Mouse (Mus musculus) adrenal gland, adult 2 months (tissue): Measurements from ENCODE around the gene Ccnf. TPM values are rescaled to one million over a fixed set of nuclear protein-coding genes. Genes with fewer than 3 reads are reported as not detected.

Source experiments
- DNase-seq: peaks from one replicate; pipeline ENCODE4 v3.0.0; 2021
- long read RNA-seq: library from polyadenylated mRNA; stranded (forward); transcript quantifications from one replicate; pipeline ENCODE4 v2.0.0, GENCODE M21; 2021
- polyA plus RNA-seq: library from polyadenylated mRNA; depleted of rRNA; stranded (reverse); fragments of >200 nt; gene quantifications from 2 replicates; pipeline ENCODE4 v1.2.3, GENCODE M21; 2012; rRNA removed
- total RNA-seq, 2 experiments: library from RNA; stranded (reverse); gene quantifications; 2 replicates each; pipeline ENCODE4 v1.2.3; 2021

The Ccnf gene
- total RNA-seq (1 to 10 TPM; 1.8 to 4.0 TPM), polyA plus RNA-seq (1.9 and 2.0 TPM in 2 replicates)
- long read RNA-seq, full-length matches to known transcripts, result 3 of 3 reads
- long read RNA-seq, partial matches to known transcripts, result 0 of 3 reads
- long read RNA-seq, other reads (novel, unspliced or antisense), result 0 of 3 reads

DNA sequence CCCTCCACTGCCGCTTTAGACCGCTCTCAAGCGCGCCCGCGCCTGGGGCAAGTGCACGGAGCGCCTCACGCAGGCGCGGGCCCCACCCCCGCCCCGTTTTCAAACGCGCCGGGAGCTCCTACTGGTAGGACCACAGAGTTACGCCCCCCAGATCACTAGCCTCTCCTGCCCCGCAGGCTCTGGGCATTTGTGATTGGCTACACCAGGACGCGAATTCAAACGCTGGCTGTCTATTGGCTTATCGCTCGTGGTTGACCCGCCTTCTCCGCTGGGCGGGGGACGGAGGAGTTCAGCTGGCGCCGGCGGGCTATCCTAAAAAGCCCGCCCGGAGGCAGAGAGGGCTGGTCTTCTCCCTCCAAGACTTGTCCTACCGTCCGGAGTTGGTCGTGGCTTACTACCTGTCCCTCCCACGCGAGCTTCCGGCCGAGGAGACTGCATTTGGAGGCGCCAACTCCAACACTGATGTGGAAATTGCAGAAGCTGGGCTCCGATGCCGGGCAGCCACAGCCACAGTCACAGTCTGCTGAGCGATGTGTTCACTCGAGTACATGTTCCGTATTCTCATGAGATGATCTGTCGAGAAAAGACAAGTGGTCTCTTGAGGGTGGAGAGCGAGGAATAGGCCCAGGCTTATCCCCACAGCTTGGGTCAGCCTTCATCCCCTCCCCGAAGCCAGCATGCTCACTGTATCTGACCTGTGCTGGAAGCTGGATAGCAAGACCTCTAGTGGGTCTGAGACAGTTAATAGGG lies at the start of gene Ccnf:
TSS of gene Ccnf (minus strand) at position 165 of the 750 bp plus-strand sequence.
- DNase-seq, result peak; percentile 98

DNA sequence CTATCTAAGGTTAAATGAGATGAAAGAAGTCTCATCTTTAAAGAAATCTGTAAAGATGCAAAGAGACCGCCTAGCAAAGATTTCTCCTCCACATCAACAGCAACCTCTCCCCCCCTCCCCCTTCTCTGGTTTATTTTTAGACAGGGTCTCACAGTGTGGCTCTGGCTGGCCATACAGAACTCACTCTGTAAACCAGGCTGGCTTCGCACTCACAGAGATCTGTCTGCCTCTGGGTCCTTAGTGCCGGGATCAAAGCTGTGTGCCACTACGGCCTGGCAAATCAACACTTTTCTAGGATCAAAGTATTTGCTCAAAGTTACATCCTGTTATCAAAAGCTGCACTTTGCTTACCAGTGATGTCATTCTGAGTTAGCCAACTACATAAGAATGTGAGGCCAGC lies 49.4 kb upstream of the Ccnf start:
- no peak for DNase-seq

DNA sequence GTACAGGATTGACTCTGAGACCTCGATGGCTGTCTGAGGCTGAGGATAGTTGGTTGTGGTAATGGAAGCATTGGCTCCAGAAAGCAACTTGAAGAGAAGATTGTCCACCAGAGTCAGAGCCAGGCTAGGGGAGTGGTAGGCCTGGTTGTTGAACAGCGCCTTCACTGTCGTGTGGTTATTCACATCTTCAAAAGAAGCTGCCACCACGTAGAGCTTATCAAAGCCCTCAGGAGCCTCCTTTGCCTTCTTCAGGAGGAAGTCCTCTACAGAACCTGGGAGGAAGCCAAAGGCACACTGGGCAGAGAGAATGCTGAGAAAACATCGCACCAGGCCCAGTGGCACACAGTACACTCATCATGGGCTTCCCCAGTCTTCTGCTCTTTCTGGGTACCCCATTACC lies 38.1 kb upstream of the Ccnf start:
- DNase-seq, result no peak

DNA sequence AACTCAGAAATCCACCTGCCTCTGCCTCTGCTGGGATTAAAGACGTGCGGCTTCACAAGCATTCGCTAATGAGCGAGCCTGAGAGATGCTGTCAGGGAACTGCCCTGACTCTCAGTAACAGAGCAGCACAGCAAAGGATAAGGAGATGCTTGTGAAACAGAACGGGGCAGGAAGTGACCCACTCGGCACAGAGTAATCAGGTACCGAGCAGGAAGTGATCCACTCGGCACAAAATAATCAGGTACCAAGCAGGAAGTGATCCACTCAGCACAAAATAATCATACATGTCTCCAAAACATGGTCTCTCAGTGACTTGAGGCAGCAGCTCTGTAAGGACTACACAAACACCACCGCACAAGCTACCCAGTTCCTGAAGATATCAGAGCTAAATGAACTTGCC lies 37.2 kb upstream of the Ccnf start:
- DNase-seq, result no peak

DNA sequence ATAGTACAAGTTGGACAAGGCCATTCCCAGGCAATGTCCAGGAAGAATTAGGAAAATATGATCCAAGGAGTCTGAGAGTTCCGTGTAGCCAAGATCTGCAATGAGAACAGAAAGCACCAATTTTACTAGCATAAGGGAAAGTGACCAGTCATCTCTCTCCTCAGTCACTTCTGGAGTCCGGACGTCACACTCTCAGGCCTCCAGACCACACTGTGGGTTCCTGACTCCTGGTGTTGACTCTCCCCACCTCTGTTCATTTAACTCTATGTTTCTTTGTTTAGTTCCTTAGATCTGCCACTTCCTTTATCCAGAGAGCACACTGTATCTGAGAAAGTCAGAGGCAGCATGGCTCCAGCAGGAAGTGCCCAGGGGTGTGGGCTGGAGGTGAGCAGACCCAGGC lies 34.4 kb upstream of the Ccnf start:
- DNase-seq, result no peak

DNA sequence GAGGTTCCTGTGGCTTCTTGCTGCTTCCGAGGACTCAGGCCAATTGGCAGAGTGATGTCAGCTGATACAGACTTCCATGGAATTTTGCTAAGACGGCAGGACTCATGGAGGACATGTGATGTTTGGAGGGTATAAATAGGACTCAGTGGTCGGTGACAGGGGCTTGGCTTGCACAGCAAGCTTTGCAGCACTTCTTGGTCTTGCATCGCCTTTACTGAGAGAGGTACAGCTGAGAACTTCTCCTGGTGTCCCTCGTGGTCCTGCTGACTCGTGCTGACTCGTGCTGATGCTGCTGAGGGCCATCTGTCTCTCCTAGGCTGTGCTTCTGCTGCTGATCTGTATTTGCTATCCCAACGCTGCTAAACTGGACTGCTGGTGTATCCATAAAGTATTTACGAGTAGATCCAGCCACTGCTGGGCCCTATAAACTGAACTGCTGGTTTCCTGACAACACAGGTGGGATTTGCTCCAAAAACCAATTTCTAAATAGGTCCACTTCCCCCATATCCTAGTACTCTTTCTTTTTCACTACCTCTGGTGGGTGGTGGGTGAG lies 32.1 kb upstream of the Ccnf start:
- no peak for DNase-seq

DNA sequence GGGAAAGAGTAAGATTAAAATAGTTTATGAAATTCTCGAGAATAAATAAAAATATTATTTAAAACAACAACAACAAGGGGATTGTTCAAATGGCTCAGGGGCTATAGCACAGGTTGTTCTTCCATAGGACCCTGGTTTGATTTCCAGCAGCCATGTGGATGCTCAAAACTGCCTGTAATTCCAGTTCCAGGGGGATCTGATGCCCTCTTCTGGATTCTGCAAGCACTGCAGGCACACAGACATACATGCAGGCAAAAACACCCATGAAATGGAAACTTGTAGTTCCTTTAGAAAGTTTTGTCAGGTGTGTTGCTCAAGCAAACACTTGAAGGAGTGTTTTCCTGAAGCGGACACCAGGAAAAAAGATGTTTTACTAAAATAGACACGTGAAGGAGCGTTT lies 31.4 kb upstream of the Ccnf start:
- DNase-seq, result no peak

DNA sequence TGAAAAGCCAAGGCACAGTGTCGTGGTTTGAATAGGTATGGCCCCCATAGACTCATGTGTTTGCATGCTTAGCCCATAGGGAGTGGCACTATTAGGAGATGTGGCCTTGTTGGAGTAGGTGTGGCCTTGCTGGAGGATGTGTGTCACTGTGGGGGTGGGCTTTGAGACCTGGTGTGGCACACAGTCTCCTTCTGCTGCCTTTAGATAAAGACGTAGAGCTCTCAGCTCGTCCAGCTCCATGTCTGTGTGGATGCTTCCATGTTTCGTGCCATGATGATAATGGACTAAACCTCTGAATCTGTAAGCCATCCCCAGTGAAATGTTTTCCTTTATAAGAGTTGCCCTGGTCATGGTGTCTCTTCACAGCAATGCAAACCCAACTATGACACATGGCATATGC lies 28.6 kb upstream of the Ccnf start:
- DNase-seq, result no peak

DNA sequence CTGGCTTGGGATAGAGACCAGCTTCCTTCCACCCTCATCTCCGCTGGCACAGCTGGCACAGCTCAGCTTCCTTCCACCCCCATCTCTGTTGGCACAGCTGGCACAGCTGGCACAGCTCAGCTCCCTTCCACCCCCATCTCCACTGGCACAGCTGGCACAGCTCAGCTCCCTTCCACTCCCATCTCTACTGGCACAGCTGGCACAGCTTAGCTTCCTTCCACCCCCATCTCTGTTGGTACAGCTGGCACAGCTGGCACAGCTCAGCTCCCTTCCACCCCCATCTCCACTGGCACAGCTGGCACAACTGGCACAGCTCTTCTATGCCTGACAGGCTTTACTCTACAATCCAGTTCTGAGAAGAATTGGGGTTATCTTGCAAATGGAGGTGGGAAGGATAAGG lies 15.8 kb upstream of the Ccnf start:
- no peak for DNase-seq

DNA sequence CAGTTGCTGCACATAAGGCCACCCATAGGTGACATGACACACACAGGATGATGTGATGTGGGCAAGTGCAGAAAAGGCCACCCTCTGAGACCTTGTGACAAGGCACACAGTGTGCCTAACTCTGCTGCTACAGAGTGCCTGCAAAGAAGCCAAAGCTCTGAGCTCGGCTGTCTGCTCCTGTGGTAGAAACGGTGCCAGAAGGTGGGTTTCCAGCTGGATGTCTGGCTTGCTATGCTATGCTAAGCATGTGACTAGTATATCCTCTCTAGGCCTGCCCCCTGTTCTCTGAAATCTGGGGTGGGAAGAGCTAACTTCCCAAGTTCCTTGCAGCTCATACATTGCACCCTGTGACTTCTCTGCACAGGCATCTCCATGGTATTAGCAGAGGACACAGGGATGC lies 13.5 kb upstream of the Ccnf start:
- DNase-seq, result no peak

DNA sequence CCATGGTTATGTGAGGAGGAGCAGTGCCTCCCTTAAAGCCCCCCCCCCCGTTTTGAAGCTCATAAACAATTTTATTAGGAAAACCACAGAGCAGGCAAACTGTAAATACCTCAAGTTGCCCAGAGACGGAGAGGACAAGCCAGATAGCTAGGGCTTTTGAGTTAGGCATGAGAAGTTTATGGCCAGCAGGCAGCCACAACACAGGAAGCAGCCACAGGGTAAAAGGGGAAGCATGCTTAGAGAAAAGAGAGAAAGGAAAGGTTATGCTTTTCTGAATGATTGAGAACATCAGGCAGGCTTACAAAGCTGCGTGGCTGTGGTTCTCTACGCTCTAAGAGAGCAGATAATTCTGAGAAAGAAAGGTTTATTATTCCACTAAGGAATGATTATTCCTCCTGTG lies 9.2 kb upstream of the Ccnf start:
- no peak for DNase-seq

DNA sequence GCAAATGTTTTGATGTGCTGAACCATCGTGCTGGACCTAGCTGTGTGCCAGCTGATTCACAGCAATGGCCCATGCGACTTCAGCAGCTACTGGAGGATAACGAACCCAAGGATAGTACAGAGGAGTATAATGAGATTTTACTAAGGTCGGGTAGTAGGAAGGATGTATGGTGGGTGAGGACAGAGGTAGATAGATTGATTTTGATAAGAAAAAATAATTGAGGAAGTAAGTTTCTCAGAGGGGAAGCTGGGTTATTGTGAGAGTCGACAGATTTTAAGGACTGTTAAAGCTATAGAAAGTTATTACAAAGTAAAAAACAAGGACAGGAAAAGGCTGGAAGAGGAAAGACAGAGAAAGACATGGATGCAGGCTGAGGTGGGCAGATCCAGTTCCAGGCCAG lies 8.4 kb upstream of the Ccnf start:
- DNase-seq, result no peak

DNA sequence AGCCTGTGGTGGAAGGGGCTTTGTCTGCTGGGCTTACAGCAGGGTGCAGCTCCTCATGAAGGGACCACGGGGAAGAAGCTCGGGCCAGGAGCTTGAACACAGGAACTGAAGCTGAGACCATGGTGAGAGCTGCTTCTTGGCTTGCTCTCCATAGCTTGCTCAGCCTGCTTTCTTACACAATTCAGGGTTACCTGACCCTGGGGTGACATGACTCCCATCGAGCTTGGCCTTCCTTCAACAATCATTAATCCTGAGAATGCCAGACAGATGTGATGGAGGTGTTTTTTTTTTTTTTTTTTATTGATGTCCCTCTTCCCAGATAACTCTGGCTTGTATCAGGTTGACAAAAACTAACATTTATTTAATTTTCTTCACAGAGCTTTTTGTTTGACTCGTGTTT lies 7.7 kb upstream of the Ccnf start:
- peak; percentile 69 for DNase-seq

DNA sequence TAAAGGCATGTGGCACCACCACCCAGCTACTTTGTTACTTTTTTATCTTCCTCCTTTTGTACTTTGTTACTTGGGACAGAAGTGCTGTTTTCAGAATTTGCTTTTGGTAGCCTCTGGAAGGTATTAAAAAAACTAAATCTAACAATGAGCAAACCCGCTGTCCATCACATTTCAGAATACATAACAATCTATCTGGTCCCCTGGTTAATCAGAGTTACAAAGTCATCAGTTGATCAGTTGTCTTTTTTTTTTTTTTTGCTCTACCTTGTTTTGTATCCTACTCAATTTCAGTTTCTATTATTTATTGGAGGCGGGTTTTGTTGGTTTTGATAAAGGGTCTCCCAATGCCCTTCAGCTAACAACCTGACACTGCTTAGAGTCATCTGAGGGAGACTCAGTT lies 1.0 kb upstream of the Ccnf start:
- no peak for DNase-seq

DNA sequence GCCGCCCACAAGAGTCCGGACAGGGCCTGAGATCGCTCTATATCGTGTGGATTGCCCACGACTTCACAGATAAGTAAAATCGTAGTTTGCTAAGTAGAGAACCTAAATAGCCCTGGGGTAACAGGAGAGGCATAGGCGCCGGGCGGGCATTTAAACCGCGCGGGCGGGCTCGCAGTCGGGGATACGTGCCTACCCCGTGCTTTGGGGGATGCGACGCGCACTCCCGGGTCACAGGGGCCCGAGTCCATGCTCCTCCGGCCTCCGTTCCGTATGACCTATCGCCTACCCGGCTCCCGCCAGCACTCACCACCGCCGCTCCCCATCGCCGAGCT lies 330 bp downstream of the Ccnf start:
- DNase-seq, result no peak

DNA sequence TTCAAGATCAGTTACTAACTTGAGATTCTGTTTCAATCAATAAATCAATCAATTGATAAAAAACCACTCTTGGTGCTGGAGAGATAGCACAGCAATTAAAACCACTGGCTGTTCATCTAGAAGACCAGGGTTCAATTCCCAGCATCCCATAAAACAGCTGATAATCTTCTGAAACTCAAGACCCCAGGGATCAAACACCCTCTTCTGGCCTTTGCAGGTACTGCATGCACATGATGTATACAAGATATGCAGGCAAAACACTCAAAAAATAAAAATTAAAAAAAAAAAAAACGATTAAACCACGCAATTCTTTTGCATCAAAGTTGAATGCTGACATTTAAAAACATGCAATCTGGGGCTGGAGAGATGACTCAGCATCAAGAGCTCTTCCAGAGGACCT lies 2.6 kb downstream of the Ccnf start:
- DNase-seq, result no peak

DNA sequence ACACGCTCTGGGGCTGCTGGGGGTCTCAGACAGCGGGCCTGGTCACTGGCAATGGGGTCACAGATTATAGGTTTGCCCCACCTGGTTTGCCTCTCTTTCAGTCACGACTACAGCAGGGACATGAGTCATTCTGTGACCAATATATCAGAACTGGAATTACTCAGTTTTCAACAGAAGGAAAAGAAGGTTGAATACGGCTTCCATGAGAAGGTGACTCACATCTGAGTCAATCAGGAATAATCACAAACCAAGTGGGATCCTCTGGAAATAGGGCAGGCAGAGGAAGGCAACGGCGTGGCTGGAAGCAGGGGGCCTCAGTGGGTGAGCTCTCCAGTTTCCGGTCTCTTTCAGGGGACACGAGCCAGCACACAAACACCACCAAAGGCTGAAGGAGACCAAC lies 7.2 kb downstream of the Ccnf start:
- peak; percentile 52 for DNase-seq

DNA sequence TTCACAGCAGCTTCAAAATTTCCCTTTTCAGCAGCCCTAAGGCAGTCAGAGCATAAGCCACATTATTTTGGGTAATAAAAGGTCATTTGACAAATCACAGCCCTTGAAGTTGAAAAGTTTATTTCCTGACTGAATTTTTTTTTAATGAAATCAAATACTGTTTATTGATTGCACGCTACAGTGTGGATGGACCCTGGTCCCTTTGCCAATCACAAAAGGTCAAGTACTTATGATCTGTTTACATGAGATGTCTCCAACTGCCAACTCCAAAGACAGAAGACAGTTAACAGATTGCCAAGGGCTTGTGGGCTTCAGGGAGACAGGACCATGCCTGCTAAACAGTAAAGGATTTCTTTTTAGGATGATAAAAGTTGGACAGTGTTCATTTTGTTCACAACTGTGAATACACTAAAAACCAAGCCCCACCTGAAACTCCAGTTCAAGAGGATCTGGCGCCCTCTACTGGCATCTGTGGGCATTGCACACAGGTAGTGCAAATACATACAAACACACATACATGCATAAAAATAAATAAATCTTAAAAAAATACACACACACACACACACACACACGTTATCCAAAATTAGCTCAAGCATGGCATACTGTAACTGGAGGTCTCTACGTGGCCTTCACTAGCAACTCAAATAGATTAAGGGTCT lies 7.8 kb downstream of the Ccnf start:
- peak; percentile 17 for DNase-seq

DNA sequence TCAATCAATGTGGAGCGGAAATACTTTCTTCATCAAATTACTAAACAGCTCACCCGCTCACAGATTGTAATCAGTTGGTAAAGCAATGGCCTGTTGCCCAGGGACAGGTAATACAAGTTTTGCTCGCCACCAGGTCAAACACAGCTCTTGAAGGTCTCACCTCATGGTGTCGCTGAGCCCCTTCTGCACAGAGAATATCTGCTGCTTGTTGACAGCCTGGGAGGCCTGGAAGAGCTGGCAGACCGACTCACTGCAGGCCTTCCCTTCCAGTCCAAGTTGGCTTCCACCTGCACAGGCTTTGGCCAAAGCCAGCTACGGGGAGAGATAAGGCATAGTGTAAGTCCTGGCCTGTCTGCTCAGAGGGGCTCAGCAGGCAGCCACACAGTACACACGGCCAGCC lies 14.4 kb downstream of the Ccnf start:
- no peak for DNase-seq

DNA sequence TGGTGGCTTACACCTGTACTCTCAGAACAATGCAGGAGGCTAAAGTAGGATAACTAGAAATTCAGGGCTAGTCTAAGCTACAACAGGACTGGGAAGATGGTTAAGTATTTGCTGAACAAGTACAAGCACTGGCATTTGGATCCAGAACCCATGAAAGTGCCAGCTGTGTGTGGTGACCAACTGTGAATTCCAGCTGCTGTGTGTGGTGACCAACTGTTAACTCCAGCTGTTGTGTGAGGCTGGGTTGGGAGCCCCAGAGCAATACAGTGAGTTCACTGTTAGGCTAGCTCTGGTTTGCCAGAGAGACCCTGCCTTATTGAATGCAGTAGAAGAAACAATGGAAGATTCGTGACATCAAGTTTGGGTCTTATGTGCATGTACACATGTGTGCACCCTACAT lies 14.8 kb downstream of the Ccnf start:
- no peak for DNase-seq

DNA sequence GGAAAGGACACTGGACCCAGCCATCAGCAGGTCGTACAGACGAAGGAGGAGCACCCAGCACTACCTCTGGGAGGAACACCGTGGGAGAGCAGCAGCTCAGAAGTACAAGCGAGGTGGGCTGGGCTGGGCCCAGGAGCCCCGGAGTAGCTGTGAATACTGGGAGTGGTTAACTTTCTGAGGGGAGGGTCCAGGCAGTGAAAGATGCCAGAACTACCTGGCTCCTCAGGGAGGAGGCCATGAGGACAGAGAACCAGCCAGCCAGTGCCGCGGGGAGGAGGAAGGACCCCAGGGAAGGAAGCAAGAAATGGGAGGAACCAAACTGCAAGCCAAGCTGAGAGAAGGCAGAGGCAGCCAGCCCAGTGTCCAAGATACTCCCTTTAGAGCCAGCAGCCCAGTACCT lies 23.3 kb downstream of the Ccnf start:
- no peak for DNase-seq

DNA sequence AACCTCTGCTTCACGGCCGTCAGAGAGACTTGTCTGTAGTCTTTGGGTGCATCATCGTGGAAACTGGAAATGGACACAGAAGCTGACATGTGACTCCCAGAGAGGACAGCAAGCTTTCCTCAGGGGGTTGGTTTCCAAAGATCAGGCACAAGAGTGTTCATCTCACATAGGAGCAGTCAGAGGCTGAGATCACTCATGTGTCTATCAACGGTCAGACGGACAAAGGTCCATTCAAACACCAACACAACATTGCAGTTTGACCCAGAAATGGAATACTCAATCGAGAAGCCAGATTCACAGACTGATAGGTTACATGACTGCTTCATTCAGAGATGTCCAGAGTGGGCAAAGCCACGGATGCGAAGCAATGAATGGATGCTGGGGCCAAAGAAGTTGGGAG lies 24.6 kb downstream of the Ccnf start:
- no peak for DNase-seq

DNA sequence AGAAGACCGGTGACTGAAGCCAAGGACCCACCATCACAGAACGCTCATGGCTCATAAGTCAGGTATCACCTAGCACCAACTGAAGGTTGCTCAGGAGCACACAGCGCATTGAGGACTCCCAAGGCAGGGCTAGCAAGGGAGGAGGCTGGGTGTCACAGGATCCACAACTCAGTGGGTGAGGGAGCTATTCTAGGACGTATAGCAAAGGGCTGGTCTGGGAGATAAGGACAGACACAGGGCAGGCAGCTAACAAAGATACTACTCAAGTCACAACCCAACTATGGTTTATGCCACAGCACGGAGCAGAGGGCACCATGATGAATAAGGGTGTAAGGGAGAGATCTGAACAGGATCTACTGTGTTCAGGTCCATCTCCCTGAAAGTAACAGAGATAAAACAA lies 25.4 kb downstream of the Ccnf start:
- no peak for DNase-seq

DNA sequence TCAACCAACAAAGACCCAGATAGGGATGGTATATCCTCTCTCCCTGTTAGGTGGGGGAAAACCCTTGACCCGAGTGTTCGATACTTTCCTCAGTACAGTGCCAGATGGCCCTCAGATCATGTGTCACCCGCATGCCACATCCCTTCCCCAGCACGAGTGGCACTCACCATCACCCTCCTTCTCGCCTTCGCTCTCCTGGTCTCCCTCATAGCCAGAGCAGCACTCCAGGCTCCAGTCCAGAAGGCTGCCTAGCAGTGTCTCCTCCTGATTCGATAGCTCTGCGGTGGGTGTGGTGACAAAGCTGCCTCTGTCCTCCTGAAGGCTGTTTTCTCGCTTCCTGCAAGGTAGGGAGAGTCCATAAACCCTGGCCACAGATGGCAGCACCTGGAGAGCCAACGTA lies 26.5 kb downstream of the Ccnf start:
- peak; percentile 12 for DNase-seq
